Mouse (Mus musculus): Measurements from ENCODE around the gene Olfr109. TPM values are rescaled to one million over a fixed set of nuclear protein-coding genes. Genes with fewer than 3 reads are reported as not detected.

The Olfr109 gene
- not detected for total RNA-seq (2021)

DNA sequence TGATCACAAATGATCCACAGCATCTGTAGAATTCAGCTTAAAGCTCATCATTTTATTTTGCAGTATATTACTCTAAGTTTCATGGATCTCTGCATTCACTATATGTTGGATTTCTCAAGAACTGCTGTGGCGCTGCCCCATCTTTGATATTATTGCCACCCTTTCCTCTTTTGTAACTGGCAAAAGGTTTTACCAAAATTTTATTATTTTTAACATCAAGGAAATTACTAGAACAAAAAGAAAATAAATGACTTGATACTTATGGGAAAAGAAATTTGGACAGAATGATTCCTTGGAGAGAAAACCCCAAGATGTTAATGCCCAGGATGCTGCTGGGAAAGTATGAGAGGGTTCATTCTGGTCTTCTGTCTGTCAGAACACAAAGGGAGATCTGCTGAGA lies at the start of gene Olfr109:
Olfr109 (plus strand) TSS at position 301 of the 400 bp plus-strand sequence.
- intact Hi-C loops (cut with DNase I) = no loop called here
- no peak for DNase-seq (ENCODE audit: extremely low spot score in 1 of 2, low spot score in 2 of 2)

DNA sequence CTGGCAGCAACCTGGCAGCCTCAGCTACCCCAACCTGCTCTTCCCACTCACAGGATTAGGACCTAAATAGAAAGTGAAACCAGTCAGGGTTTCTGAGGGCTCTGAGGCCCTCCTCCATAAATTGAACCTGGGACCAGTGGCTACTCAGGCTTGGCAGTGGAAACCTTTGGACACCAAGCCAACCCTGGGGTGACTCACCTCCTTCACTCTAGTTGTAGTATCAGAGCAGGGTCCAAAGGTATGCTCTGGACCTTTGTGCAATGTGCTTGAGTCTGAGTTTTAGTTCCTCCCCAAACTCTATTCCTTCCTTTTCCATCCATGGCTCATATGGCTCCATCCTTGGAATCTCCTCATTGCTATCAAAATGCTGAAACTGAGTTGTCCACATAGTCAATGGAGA lies 45.3 kb upstream of the Olfr109 start:
- DNase-seq (ENCODE audit: extremely low spot score in 1 of 2, low spot score in 2 of 2) = no peak
- intact Hi-C loops (cut with DNase I) = no loop called here

DNA sequence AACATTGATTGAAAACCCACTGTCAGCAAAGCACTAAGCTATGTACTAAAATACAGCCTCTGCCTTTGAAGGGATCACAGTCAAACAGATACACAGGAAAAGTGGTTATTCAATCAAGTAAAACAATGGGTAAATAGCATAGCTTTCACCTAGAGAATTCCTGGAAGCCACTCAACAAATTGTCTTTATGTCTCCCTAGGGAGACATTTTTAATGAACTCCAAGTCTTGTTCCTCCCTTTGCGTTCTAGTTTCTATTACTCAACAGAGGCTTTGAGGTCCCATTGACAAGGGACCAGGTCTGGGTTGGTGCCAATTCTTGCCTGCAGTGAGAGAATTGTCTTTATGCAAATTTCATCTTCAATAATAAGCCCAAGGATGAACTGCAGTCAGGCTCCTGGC lies 13.5 kb upstream of the Olfr109 start, which contains the start of gene Olfr108:
Olfr108 (plus strand) TSS at position 301 of the 400 bp plus-strand sequence.
- intact Hi-C loops (cut with DNase I) = no loop called here
- no peak for DNase-seq (ENCODE audit: extremely low spot score in 1 of 2, low spot score in 2 of 2)

DNA sequence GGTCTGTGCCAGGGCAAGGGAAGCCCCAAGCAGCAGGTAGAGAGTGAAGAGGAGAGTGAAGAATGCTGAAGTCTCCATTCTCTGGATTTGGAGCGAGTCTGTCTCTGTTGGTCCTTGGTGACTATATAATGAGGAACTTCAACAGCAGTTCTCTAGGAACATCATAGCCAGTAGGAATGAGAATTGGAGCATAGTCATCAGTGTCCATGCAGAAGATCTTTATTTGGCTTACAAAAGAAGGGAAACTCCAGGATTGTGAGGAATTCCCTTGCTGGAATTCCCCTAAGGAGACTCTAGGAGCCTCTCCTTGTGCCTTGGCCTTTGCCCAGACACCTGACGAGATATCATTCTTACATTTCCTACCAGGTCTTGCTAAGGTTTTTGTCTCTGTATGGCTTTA lies 24.7 kb downstream of the Olfr109 start, which contains the start of gene H2-M2:
H2-M2 (minus strand) TSS at position 101 of the 400 bp plus-strand sequence.
- intact Hi-C loops (cut with DNase I) = no loop called here
- DNase-seq (ENCODE audit: extremely low spot score in 1 of 2, low spot score in 2 of 2) = no peak

DNA sequence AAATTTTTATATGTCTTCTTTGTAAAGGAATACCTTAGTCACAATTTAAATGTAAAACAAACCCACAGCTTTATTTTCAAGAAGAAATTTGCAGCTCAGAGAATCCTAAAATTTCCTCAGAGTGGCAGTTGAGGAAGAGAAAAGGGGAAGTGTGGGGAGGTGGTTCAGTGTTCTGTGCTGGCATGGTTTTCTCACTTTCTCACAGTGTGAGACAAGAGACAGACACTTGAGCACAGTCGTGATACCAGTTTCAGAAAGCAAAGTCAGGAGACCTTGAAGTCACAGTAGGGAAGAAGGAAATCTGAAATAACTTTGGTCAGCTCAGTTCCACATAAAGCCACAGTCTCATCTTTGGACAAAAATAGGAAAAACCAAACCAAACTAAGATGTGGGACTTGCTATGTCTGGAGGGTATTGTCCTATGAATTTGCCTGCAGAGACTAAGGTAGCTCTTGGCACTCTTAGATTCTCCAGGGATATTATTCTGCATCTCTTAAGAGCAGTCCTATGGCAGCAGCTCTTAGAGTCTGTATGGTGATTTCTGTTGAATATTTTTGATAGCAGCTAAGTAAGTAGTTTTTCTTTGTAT lies 33.3 kb downstream of the Olfr109 start, which contains the start of gene Olfr110:
Olfr110 (plus strand) TSS at position 539 of the 589 bp plus-strand sequence.
- DNase-seq (ENCODE audit: extremely low spot score in 1 of 2, low spot score in 2 of 2) = peak in 1 of 2 experiments; percentile 0
- intact Hi-C loops (cut with DNase I) = no loop called here

DNA sequence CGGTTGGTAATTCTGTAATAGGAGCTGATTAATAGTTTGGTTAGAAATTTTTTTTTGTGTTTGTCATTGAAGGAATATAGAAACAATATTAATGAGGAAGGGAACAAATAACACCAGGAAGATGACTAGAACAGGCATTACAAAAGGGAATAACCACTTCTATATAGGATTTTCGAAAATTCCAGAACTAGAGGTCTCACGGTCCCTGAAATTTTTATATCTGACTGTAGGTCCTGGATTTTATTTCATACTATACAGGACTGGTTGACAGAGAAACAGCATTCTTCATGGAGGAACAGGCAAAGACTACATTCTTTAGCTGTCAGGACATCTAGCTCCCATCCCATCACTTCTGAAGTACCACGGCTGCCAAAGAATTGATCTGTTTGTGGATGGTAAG lies 49.0 kb downstream of the Olfr109 start, which contains the start of gene Olfr111:
Olfr111 (plus strand) TSS at position 301 of the 400 bp plus-strand sequence.
- DNase-seq (ENCODE audit: extremely low spot score in 1 of 2, low spot score in 2 of 2) = no peak
- intact Hi-C loops (cut with DNase I) = no loop called here

Other genes starting within 250 kb of the Olfr109 start
- gene Olfr95, start 245.8 kb upstream of the Olfr109 start, total RNA-seq (2021) = not detected
- not detected for gene Olfr96, start 238.8 kb upstream of the Olfr109 start, total RNA-seq (2021)
- gene Olfr97, start 221.6 kb upstream of the Olfr109 start, total RNA-seq (2021) = not detected
- not detected for gene Olfr98, start 195.2 kb upstream of the Olfr109 start, total RNA-seq (2021)
- gene H2-M3, start 188.7 kb upstream of the Olfr109 start, total RNA-seq (2021) = 1 to 10 TPM; 2.7 to 3.1 TPM
- not detected for gene Olfr99, start 175.5 kb upstream of the Olfr109 start, total RNA-seq (2021)
- gene Olfr101, start 154.6 kb upstream of the Olfr109 start, total RNA-seq (2021) = not detected
- gene Olfr102, start 141.9 kb upstream of the Olfr109 start, total RNA-seq (2021) = not detected
- not detected for gene Olfr103, start 119.2 kb upstream of the Olfr109 start, total RNA-seq (2021)
- not detected for gene Olfr104-ps, start 99.3 kb upstream of the Olfr109 start, total RNA-seq (2021)
- gene Olfr105-ps, start 79.9 kb upstream of the Olfr109 start, total RNA-seq (2021) = not detected
- gene Olfr106-ps, start 68.5 kb upstream of the Olfr109 start, total RNA-seq (2021) = not detected
- under 1 TPM in 1 of 2 experiments, not detected in 1; 0.11 TPM for gene Olfr107, start 59.7 kb upstream of the Olfr109 start, total RNA-seq (2021)
- gene Olfr108, start 13.4 kb upstream of the Olfr109 start, total RNA-seq (2021) = not detected
- not detected for gene H2-M2, start 24.6 kb downstream of the Olfr109 start, total RNA-seq (2021)
- not detected for gene Olfr110, start 33.6 kb downstream of the Olfr109 start, total RNA-seq (2021)
- not detected for gene Olfr111, start 49.1 kb downstream of the Olfr109 start, total RNA-seq (2021)
- not detected for gene Olfr112, start 110.5 kb downstream of the Olfr109 start, total RNA-seq (2021)
- gene Olfr113, start 118.7 kb downstream of the Olfr109 start, total RNA-seq (2021) = not detected
- gene Olfr114, start 133.8 kb downstream of the Olfr109 start, total RNA-seq (2021) = not detected
- not detected for gene Olfr115, start 168.2 kb downstream of the Olfr109 start, total RNA-seq (2021)
- not detected for gene Olfr116, start 168.3 kb downstream of the Olfr109 start, total RNA-seq (2021)
- gene Olfr117, start 204.9 kb downstream of the Olfr109 start, total RNA-seq (2021) = not detected
- gene Olfr118, start 208.1 kb downstream of the Olfr109 start, total RNA-seq (2021) = not detected
- gene Olfr119, start 237.6 kb downstream of the Olfr109 start, total RNA-seq (2021) = not detected